Mouse (Mus musculus): ENCODE measurements around the gene Immp2l.

The Immp2l gene

DNA sequence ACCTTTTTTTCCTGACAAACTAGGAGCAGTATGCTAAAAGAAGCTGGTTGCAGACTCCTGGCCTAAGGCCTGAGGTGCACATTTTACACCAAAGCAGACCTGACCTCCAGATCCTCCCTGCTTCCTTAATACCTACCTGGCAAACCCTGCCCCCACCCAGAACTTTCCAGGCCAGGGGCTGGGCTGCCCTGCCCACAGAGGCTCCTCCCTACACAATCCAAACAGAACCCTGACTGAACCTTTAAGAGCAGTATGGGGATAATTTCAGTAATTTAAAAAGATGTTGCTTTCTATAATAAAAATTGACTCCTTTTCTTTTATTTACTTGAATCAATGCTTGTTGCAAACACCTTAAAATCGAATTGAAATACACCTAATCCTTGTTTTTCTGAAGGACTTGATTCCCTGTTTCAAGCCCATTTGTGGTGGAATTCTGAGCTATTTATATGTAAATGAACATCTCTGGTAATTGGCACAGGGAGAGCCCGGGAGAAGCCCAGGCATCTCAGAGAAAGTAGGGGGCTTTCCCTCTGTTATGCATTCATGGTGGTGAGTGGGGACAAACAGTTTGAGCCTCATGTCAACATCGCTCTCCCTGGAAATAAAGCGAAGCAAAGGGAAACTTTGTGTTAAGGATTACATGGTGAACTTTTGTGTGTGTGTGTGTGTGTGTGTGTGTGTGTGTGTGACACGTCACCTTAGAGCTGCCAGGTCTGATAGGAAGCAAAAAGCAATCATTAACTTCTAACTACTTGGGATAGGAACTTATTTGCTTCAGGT lies 535.3 kb downstream of the Immp2l start:
- DNase-seq = no peak

DNA sequence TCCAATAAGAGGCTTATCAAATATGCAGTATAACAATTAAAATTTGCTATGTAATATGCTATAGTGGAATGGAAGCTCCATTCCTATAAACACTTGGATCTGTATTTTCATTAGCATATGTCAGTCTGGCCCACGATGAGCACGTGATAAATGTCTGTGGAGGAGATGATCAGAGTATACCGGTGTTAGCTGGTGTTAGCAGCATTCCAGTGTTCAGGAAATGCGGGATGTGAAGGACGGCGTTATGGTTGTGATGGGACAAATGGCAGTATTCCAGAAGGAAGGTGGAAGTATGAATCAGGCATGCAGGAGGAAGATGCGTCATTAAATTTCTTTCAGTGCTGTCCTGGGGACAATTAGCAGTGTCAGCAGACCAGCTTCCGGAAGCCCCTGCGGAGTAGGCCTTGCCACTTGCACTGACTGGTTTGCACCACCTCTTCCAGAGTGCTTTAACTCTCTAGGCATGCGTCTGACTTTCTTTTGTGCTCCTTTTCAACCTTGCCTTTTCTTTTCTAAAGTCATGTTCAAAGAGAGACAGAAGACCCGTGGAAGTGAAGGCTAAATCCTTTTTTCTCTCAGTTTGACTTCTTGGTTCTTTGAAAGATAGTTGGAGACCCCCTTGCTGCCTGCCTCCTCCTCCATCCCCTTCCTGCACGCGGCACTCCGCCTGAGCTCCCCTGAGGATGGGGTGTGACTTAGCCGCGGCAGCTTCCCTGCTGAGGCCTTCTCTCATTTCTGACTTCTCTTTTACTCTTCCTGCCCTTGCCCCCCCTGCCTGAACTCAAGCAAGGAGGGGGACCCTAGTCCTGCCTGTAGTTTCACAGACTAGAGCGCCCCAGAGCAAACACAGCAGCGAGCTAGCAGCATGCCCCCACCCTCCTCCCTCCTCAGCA lies 541.9 kb downstream of the Immp2l start:
- DNase-seq = no peak

GRCm38 (mm10) chr12:41566433-41566794 lies 542.5 kb downstream of the Immp2l start:
- DNase-seq = no peak

GRCm38 (mm10) chr12:41573754-41574153 lies 549.9 kb downstream of the Immp2l start:
- DNase-seq = no peak

DNA sequence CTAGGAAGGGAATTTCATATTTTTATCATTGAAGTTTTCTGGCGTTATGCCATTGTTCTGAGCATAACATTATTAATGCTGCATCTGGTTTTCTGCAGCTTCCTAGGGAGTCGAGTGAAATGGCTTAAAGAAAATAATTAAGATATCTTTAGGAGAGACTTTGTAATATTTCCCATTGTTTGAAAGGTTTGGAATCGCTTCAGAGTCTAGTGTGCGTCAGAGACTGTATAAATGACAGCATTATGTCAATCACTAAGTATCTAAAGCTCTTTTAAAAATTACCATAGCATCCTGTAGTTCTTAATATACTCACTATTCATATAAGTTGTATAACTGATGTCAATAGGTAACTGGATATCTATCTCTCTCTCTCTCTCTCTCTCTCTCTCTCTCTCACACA lies 551.3 kb downstream of the Immp2l start:
- DNase-seq = no peak

GRCm38 (mm10) chr12:41593401-41593800 lies 569.5 kb downstream of the Immp2l start:
- no peak for DNase-seq

DNA sequence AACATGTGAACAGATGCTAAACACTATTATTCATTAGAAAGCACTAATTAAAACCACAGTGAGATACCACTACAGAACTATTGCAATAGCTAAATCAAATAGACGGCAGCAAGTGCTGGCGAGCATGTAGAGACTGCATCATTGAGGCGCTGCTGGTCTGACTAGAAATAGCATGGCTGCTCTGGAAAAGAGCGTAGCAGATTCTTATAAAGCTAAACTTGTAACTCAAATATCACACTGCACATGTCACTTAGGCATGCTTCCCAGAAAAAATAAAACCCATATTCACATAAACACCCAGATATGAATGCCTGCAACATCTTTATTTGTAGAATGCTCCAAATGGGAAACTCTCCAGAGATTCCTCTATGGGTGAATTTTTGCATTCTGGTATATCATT lies 570.1 kb downstream of the Immp2l start:
- DNase-seq = peak; percentile 11

DNA sequence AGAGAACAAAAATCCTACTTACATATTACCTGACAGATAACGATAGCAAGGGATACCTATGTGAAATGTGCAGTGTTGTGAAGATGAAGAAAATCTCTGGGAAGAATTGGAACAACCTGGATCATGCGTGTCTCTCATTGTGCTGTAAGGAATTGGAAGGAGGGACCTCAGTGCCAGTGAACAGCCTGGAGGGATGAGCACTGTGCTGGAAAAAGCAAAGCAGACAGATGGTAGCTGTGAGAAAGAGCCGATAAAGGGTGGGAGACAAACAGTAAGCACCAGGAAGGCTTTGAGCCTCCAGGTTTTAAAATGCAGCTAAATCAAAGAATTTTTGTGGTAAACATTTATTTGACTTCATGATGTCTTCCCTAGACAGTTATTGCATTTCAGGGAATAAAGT lies 591.4 kb downstream of the Immp2l start:
- peak; percentile 40 for DNase-seq

DNA sequence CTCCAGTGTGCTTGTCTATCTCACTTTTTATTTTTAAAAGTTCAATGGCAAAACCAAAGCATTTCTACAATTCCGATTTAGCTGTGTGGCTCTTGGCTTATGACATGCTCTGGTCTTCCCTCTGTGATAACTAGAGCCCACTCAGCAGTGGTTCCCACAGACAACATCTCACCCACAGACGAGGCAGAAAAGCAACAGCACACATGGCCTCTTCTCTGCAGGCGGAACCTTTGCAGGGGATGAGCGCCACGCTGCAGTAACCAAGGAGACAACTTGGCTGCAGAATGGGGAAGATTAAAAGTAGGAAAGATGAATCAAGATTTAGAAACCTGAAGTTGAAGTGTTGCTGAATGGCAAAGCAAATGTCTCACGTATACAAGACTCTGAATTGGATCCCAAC lies 597.5 kb downstream of the Immp2l start:
- peak; percentile 16 for DNase-seq

DNA sequence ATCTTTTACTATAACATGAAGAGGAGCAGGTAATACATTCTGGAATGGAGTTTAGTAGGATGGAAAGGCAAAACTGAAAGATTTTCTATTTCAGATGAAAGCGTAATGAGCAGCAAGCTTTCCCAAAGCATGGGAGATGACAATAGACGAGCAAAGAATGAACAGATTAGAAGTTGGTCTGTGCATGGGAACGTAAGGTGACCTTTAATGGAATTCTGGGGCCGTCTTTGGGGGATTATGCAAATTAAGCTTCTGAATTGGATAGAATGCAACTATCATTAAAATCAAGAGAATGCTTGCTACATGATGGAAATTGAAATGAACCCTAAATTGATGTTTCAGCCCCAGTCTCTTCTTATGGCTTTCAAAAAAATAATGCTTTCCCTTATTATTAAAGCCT lies 619.4 kb downstream of the Immp2l start:
- no peak for DNase-seq

GRCm38 (mm10) chr12:41644802-41645551 lies 621.1 kb downstream of the Immp2l start:
- peak; percentile 4 for DNase-seq

GRCm38 (mm10) chr12:41646956-41647575 lies 623.2 kb downstream of the Immp2l start:
- no peak for DNase-seq

GRCm38 (mm10) chr12:41647675-41648074 lies 623.8 kb downstream of the Immp2l start:
- DNase-seq = no peak

DNA sequence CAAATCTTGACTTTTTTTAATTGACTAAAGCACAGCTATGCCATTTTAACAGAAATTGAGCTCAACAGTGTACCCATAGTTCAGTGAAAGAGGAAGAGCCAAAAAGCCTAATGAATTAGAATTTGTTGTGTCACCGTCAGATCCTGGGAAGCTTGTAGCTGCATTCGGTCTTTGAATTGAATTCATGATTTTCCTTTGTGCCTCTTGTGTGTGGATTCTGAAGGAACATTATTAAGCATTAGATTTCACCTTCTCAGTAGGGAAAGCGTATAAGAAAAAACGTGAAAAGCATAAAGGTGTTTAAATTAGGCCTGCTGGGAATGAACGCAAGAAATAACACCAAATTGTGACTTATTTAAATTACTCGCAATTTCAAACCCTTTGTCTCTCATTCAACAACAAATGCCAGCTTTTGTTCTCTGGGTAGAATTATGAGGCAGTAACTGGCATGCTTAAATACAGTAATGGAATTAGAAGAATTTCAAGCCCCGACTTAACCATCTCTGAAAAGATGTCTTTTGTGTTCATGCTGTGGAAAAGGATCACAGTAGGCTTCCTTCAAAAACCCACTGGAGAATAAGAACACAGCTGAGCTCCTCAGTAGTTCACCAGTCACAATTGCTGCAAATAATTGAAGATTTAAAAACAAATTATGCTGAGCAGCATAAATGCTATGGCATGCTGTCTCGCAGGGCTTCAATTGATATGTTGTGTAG lies 626.1 kb downstream of the Immp2l start:
- DNase-seq = no peak

DNA sequence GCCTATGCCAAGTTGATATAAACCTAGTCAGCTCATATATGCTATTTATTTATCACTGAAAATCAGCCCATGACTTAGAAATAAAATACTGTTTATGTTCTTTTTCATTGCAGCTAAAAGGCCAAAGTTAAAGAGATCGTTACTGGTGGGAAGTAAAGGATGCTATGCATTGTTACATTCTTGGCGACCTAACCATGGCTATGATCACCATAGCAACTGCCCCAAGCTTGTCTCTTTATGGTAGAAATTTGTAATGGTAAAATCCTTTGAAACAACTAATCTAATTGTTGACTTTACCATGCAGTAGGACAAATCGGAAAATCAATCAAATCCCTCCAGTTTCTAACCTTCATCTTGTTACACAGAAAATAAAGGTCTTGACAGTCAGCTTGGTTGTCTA lies 644.4 kb downstream of the Immp2l start:
- DNase-seq = no peak

- no peak for DNase-seq
Observed at GRCm38 (mm10) chr12:41669481-41669880, 645.6 kb downstream of the Immp2l start.

- DNase-seq = no peak
Observed at GRCm38 (mm10) chr12:41674861-41675260, 651.0 kb downstream of the Immp2l start.

DNA sequence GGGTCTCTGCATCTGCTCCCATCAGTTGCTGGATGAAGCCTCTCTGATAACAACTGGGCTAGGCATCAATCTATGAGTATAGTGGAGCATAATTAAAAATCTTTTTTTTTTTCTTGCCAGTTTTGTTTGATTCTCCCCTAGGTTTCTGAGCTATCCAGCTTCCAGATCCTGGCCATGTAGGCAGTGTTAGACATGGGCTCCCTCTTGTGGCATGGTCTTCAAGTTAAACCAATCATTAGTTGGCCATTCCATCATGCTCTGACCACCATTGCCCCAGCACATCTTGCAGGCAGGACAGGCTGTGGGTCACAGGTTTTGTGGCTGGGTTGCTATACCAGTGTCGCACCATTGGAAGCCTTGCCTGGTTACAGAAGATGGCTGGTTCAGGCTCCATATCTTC lies 656.3 kb downstream of the Immp2l start:
- DNase-seq = peak; percentile 7

DNA sequence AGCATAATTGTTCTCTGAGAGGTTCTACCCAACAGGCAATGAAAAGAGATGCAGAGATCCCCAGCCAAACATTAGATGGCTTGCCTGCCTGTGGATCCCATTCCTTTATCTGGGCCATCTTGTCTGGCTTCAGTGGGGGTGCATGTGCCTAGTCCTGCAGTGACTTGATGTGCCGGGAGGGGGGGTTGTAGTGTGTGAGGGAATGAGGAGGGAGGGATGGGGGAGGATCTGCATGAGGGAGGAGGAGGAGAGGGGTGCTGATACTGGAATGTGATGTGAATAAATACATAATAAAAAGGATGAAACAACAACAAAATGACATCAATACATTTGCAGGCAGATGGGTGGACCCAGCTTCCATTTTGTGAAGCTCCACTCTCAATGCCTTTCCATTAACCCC lies 658.3 kb downstream of the Immp2l start:
- no peak for DNase-seq

GRCm38 (mm10) chr12:41689809-41690208 lies 665.9 kb downstream of the Immp2l start:
- DNase-seq = no peak

GRCm38 (mm10) chr12:41710608-41711007 lies 686.7 kb downstream of the Immp2l start:
- DNase-seq = no peak

DNA sequence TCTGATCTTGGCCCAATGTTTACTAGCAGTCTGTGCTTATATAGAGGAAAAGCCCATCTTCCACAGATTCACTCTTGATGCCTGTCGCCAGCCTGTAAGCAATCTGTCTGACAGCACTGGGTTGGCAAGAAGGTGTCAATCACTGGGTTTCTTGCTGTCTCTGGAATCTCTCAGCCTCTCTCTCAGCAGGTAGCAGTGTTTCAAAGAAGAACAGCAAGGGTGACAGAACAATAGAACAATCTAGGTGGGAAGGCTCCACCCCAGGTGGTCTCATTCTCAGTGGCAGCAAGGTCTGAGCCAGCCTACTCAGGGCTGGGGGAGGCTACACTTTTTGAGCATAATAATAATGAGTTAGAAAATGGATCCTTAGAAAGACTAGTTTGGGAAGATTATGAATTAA lies 693.1 kb downstream of the Immp2l start:
- DNase-seq = no peak

Data from layer of hippocampus, adult 9-11 months (tissue).